Mouse (Mus musculus): Measurements from ENCODE around the gene Abcd4.
A peak's percentile ranks its signal among the peaks of the same experiment; 100 is the strongest.

Abcd4 gene

DNA sequence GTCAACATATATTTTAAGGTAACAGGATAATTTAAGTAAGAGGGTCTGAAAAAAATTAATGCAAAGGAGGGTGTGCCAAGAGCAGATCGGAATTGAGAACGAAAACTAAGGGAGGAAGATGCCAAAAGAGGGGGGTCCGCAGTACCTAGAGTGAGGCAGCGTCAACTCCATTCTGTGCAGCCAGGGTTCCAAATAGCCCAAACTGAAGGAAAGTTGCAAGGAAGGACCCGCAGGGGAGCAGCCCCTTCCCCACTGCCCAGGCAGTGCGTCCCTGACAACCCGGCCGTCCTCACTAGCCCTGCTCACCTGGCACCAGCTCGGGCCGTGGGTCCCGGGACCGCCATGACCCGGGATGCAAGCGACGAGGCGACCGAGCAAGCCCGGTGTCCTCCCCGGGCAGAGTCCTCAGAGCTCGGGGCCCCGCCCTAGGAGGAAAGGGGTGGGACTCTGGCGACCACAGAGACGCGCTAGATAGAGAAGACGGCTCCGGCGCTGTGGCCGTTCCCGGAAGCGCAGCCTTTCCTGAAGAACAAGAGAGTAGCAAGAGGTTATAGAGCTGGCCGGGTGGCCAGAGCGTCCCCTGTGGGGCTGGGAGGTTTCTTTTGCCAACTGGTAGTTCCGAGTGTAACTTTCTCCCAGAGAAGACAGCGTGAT lies at the start of gene Abcd4:
Gene Abcd4, minus strand, starts transcription at position 437 of the 654 bp plus-strand sequence.
- peak; percentile 98 for DNase-seq (ENCODE audit: low read depth, low spot score)

GRCm38 (mm10) chr12:84653912-84654311 lies 36.7 kb upstream of the Abcd4 start:
- DNase-seq (ENCODE audit: low read depth, low spot score) = peak; percentile 46

DNA sequence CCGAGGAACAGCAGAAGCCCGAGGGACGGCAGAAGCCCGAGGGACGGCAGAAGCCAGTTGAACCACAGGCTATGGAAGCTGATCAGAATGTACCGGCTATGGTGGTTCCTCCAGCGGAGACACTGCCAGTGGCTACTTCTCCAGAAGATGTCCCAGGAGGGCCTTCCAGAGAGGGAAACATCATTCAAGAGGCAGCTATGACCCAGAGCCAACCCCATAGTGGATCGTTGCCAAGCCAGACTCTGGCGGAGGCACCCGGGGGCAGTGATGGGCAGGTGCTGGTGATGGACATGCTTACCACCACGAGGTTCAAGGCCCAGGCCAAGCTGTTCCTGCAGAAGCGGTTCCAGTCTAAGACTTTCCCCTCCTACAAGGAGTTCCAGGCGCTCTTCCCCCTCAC lies 33.0 kb upstream of the Abcd4 start:
- no peak for DNase-seq (ENCODE audit: low read depth, low spot score)

DNA sequence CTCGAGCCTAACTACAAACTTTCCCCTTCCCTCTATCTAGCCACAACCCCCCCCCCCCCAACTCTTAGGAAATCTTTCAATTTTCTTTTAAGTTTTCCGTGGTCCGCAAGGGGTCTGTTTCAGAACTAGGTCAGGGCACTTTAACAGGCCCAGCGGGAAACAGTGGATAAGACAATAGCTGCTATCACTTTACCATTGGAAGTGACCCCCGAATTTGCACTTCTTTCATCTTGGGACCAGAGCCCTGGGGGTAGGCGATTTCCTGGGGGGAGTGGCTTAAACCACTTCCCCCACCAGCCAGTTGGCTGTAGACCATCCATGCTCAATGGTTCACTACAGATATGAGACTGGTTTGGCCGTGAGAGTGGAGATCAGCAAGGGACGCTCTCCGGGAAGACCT lies 23.4 kb upstream of the Abcd4 start, which contains the start of gene Vrtn:
Gene Vrtn, plus strand, starts transcription at position 366 of the 400 bp plus-strand sequence.
- DNase-seq (ENCODE audit: low read depth, low spot score) = no peak

- no peak for DNase-seq (ENCODE audit: low read depth, low spot score)
These were observed 23.0 kb upstream of the Abcd4 start for GRCm38 (mm10) chr12:84640253-84640652.

DNA sequence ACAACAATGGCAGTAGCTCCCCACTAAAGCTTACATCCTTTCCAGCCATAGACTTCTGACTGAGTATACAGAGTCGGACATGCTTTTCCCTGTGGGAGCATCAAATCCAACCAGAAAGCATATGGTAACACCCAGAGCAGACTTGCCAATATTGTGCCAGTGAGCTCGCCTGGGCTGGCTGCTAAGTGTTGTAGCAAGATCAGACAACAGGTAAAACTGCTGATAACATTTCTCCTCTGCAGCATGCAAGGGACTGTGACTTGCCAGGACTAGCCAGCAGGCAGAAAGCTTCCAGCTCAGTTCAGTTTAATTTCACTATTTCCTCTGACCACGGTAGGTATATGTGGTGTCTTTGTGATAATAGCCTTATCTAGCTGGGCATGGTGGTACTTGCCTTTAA lies 14.7 kb upstream of the Abcd4 start:
- no peak for DNase-seq (ENCODE audit: low read depth, low spot score)

DNA sequence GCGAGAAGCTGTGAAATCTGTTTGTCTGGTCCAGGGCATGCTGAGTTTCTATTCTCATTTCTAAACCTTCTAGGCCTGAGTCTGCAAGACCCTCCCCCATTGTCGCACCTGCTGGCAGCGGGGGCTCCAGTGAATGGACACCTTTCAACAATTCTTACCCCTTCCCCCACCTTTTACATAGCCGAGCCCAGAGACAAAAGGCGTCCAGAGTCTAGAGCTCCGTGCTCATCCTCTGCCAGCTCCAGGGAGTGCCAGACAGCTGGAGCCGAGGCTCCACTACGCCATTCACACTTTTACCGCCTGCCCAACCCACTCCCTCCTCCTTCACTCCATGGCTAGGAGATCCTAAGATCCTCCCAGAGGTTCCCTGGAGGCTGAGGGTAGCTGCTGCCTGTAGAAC lies 7.9 kb upstream of the Abcd4 start:
- peak; percentile 56 for DNase-seq (ENCODE audit: low read depth, low spot score)

DNA sequence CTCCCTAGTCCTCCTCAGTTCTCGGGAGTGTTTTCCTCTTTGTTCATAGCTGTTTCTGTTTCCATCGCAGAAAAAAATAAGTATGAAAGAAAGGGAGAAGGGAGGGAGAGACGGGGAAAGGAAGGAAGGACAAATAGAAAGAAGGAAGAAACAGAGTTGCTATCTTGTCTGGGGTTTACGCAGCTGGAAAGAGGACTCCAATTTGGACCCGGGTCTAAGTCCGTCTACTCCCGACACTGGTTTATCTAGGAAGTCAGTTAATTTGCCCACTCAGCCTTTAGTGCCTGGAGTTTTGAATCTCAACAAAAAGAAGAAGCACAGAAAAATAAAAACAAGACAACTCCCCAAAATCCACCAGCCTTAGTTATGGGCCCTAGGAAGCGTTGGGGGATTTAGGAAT lies 7.4 kb upstream of the Abcd4 start:
- DNase-seq (ENCODE audit: low read depth, low spot score) = no peak

DNA sequence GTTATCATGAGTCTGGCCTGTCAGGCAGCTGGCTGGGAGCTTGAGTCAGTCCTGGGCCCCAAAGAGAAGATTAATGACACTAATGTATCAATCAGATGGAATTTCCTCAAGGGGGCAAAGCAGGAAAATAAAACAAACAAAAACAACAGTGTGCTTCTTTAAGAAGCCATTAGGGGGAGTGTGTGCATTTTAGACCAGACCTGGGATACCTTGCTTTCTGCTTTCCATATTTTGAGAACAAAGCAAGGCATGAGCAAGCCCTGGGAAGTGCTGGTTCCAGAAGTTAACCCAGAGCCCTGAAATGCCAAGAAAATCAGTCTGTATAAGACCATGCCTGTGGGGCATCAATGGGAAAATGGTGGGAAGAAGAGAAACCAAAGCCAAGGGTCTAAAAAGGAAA lies 3.8 kb upstream of the Abcd4 start:
- DNase-seq (ENCODE audit: low read depth, low spot score) = peak; percentile 17

GRCm38 (mm10) chr12:84617663-84618062 lies 450 bp upstream of the Abcd4 start:
- peak; percentile 58 for DNase-seq (ENCODE audit: low read depth, low spot score)

DNA sequence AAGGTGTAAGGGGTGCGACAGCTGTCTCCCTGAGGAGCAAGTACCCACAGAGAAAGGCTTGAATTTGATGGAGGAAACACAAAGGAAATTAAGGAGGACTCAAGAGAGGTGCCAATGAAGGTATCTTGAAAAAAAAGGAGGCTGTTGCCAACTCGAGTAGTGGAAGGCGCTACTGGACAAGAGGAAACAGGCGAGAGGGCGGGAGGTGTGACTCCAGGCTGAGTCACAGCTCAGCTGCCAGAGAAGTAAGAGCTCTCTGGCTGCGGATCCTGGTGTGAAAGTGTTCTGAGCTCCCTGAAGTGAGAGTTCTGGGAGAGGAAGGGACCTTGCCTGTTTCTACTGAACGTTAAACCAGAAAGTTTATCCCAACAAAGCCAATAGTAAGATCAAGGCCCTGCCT lies 2.7 kb downstream of the Abcd4 start:
- peak; percentile 86 for DNase-seq (ENCODE audit: low read depth, low spot score)

GRCm38 (mm10) chr12:84614001-84614400 lies 3.2 kb downstream of the Abcd4 start:
- no peak for DNase-seq (ENCODE audit: low read depth, low spot score)

DNA sequence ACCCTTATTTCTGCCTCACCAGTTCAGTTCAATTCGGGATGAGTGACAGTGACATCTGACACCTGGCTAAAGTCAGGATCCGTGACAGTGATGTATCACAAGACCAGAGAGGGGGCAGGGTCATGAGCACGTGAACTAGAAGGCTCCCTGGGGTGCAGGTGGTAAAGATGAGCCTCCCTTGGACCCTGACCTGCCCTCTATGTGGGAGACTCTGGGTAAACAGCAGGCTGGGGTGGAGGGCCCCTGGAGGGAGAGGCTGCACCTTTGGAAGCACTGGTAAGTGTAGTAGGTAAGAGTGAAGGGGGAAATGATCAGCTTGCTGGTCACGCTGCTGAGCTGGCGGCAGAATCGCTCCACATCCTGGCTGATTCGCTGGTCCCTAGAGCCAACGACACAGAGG lies 4.7 kb downstream of the Abcd4 start:
- no peak for DNase-seq (ENCODE audit: low read depth, low spot score)

GRCm38 (mm10) chr12:84611718-84612117 lies 5.5 kb downstream of the Abcd4 start:
- no peak for DNase-seq (ENCODE audit: low read depth, low spot score)

DNA sequence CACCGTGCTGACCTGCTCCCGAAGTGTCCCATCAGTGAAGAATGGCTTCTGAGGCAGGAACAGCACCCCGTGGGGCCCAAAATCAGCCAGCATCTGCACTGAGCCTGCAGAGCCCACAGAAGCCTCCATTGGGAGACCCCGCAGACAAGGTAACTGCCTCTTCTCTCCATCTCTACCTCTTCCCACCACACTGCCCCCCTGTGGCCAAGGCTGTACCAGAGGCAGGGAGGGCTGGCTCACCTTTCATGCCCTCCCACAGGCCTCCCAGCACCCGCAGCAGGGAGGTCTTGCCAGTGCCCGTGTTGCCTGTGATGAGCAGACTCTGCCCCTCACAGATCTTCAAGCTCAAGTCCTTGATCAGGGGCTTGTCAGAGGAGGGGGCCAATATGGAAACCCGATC lies 11.4 kb downstream of the Abcd4 start:
- DNase-seq (ENCODE audit: low read depth, low spot score) = no peak

DNA sequence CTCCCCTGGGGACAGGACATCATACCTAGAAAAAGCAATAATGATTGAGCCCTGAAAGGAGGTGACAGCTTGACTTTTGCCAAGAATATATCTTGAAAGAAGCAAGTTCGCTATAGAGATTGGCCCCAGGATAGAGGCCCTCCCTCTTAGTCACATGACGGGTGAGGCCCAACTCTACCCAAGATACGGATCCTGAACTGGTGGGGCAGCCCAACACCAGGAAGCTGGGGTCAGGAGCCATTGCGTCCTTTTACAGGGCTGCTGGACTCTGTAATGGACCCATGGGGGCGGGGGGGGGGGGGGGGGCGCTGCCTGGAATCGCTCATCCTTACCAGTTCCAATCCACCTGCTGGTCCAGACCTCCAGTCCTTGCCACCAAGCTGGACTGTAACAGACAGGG lies 13.2 kb downstream of the Abcd4 start:
- DNase-seq (ENCODE audit: low read depth, low spot score) = no peak

GRCm38 (mm10) chr12:84598324-84598723 lies 18.9 kb downstream of the Abcd4 start:
- DNase-seq (ENCODE audit: low read depth, low spot score) = no peak

- DNase-seq (ENCODE audit: low read depth, low spot score) = peak; percentile 93
These were observed 27.1 kb downstream of the Abcd4 start for GRCm38 (mm10) chr12:84589825-84590761.

- no peak for DNase-seq (ENCODE audit: low read depth, low spot score)
These were observed 35.9 kb downstream of the Abcd4 start for GRCm38 (mm10) chr12:84581285-84581684.

GRCm38 (mm10) chr12:84578440-84578770 lies 38.8 kb downstream of the Abcd4 start:
- no peak for DNase-seq (ENCODE audit: low read depth, low spot score)

DNA sequence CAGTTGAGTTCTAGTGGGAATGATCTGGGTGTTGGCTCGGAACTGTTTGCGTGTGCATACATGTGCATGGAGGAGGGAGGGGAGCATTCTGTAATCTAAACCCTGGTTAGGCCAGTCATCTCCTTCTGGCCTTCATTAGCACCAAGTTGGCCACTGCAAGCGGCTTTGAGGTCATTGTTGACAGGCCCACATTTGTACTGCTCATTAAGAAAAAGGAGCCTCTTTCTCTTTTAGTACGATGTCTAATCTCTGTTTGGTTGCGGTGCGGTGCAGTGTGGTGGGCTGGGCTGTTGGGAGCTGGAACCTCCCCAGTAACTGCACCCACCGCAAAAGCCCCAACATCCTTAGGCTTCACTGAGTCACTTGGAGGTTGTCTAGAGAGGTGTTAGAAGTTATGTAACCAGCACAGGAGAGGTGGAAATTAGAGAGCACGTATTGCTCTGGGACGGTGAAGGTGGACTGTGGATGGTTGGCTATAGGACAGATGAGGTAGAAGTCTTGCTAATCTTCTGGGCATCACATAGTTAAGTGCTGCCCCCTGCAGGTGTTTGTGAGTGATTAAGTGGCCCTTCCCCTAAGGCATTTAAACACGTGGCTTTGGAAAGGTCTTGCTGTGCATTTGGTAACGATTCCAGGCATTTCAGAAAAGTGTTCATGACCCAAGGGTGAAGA lies 39.3 kb downstream of the Abcd4 start:
- no peak for DNase-seq (ENCODE audit: low read depth, low spot score)

- DNase-seq (ENCODE audit: low read depth, low spot score) = no peak
These were observed 44.1 kb downstream of the Abcd4 start for GRCm38 (mm10) chr12:84573094-84573493.
